Mouse (Mus musculus) myocyte (in vitro differentiated cells): ENCODE measurements around the gene Trpm1. TPM values are rescaled to one million over a fixed set of nuclear protein-coding genes. Genes with fewer than 3 reads are reported as not detected.

Source experiments
- H3K27me3 ChIP-seq: one replicate; pipeline ENCODE4 v1.6.1; 2011; ENCODE audit not compliant: control insufficient read depth, insufficient read depth, insufficient read length
- H3K36me3 ChIP-seq: one replicate; pipeline ENCODE4 v1.6.1; 2011; ENCODE audit not compliant: control insufficient read depth, insufficient read depth
- H3K4me2 ChIP-seq: one replicate; pipeline ENCODE4 v1.6.1; 2011; ENCODE audit warnings: low read depth, control low read depth
- H3K4me3 ChIP-seq: one replicate; pipeline ENCODE4 v1.5.1; 2011; ENCODE audit warnings: mild to moderate bottlenecking, control low read depth, moderate library complexity
- H3K79me2 ChIP-seq: one replicate; pipeline ENCODE4 v1.6.1; 2011; ENCODE audit not compliant: control insufficient read depth, insufficient read depth
- H3ac ChIP-seq: one replicate; pipeline ENCODE4 v1.6.1; 2011; ENCODE audit not compliant: control insufficient read depth, insufficient read length
- CEBPB ChIP-seq: IDR thresholded peaks from 2 replicates; pipeline ENCODE4 v1.6.1; 2011; ENCODE audit warnings: mild to moderate bottlenecking, moderate library complexity; ENCODE audit not compliant: poor library complexity, insufficient read depth, severe bottlenecking
- E2F4 ChIP-seq: IDR thresholded peaks from one replicate; pipeline ENCODE4 v1.6.1; 2011; ENCODE audit warnings: mild to moderate bottlenecking, control low read depth, moderate library complexity; ENCODE audit not compliant: insufficient read depth
- MAX ChIP-seq: IDR thresholded peaks from one replicate; pipeline ENCODE4 v1.6.1; 2011; ENCODE audit warnings: low read depth, mild to moderate bottlenecking, control low read depth
- MYOD1 ChIP-seq, 3 experiments: IDR thresholded peaks; one replicate each; pipeline ENCODE4 v1.6.1; 2011; ENCODE audit warnings: control low read depth in 2 of 3, low read depth in 2 of 3, mild to moderate bottlenecking in 2 of 3, moderate library complexity in 1 of 3; ENCODE audit not compliant: insufficient read length in 2 of 3, control insufficient read depth in 1 of 3
- MYOG ChIP-seq, 3 experiments: IDR thresholded peaks; one replicate each; pipeline ENCODE4 v1.6.1; 2011; ENCODE audit warnings: control low read depth in 2 of 3, low read depth in 2 of 3, mild to moderate bottlenecking in 2 of 3; ENCODE audit not compliant: insufficient read length in 2 of 3, control insufficient read depth in 1 of 3, insufficient read depth in 1 of 3
- POLR2A ChIP-seq: IDR thresholded peaks from one replicate; pipeline ENCODE4 v1.6.1; 2011; ENCODE audit warnings: low read depth, mild to moderate bottlenecking, control low read depth, moderate library complexity; ENCODE audit not compliant: insufficient read length
- POLR2AphosphoS2 ChIP-seq: IDR thresholded peaks from one replicate; pipeline ENCODE4 v1.6.1; 2011; ENCODE audit warnings: low read depth, control low read depth; ENCODE audit not compliant: insufficient read length
- REST ChIP-seq: IDR thresholded peaks from one replicate; pipeline ENCODE4 v1.6.1; 2011; ENCODE audit warnings: mild to moderate bottlenecking, control low read depth, moderate library complexity; ENCODE audit not compliant: insufficient read depth, insufficient read length
- SRF ChIP-seq: IDR thresholded peaks from one replicate; pipeline ENCODE4 v1.6.1; 2011; ENCODE audit warnings: low read depth; ENCODE audit not compliant: control insufficient read depth, insufficient read length
- TCF12 ChIP-seq: IDR thresholded peaks from one replicate; pipeline ENCODE4 v1.6.1; 2011; ENCODE audit warnings: mild to moderate bottlenecking, control low read depth; ENCODE audit not compliant: poor library complexity, insufficient read depth, severe bottlenecking
- TCF3 ChIP-seq: IDR thresholded peaks from one replicate; pipeline ENCODE4 v1.6.1; 2011; ENCODE audit warnings: low read depth, control low read depth; ENCODE audit not compliant: insufficient read length
- USF1 ChIP-seq: IDR thresholded peaks from one replicate; pipeline ENCODE4 v1.6.1; 2011; ENCODE audit warnings: low read depth, mild to moderate bottlenecking, control low read depth, moderate library complexity
- polyA plus RNA-seq: library from polyadenylated mRNA; unstranded; fragments of >200 nt; fragmentation: generic; extraction: Trizol; gene quantifications from one replicate; pipeline ENCODE4 v1.2.1, GENCODE M21; 2012; ENCODE audit warnings: missing spikeins

The Trpm1 gene
- polyA plus RNA-seq, 1 experiment: 0.17 TPM

DNA sequence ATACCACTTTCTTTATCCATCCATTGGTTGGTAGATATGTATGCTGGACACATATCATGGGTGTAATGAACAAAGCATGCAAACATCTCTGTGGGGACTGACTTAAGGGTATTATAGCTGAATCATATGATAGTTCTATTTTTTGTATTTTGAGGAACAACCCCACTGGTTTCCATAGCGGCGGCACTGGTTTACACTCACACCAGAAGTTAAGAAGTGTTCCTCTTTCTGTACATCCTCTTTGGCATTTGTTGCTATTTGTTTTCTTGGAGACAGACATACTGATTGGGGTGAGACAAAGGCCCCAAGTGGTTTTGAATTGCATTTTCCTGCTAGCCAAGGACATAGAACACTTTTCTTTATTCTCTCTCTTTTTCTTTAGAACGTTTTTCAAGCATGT, 125.9 kb downstream of the Trpm1 start:
- Histone ChIP-seq H3K27me3 (no peaks in the 10 kb centered on the region), H3K4me2 (no peak overlapping the region), H3K36me3 (no peaks in the 10 kb centered on the region), H3ac (no peak overlapping the region), H3K4me3 (no peak overlapping the region), H3K79me2 (no peaks in the 10 kb centered on the region)
- TF ChIP-seq MYOG (IDR thresholded peaks at IDR 0.05; ENCODE audit: control insufficient read depth in 1 of 3, insufficient read depth in 1 of 3, insufficient read length in 2 of 3, low read depth in 2 of 3) (no peak), POLR2A (no peak), E2F4 (no peak), USF1 (no peak), TCF12 (no peak), POLR2AphosphoS2 (no peak), CEBPB (no peak), MAX (no peak), SRF (no peak), TCF3 (no peak), MYOD1 (IDR thresholded peaks at IDR 0.05; ENCODE audit: control insufficient read depth in 1 of 3, insufficient read length in 2 of 3, low read depth in 2 of 3) (no peak), REST (no peak)

- no peak for TF ChIP-seq E2F4
- no peak for TF ChIP-seq MAX
- no peak for TF ChIP-seq SRF
- TF ChIP-seq TCF3: no peak
- TF ChIP-seq POLR2AphosphoS2: no peak
- TF ChIP-seq TCF12: no peak
- TF ChIP-seq REST: no peak
- no peak for TF ChIP-seq USF1
- H3K4me3 ChIP-seq: peak overlapping the region; percentile 72
- peak overlapping the region; percentile 59 for H3ac ChIP-seq
- peaks cover 12% of the 10 kb centered on the region for H3K79me2 ChIP-seq
- H3K27me3 ChIP-seq: no peaks in the 10 kb centered on the region
- peak overlapping the region; percentile 82 for H3K4me2 ChIP-seq
- H3K36me3 ChIP-seq: peaks cover 5% of the 10 kb centered on the region
Observed at GRCm38 (mm10) chr7:64286566-64286965, 132.9 kb downstream of the Trpm1 start.

GRCm38 (mm10) chr7:64287414-64288091, 133.9 kb downstream of the Trpm1 start, which contains the start of gene Mtmr10:
Gene Mtmr10, plus strand, starts transcription at chr7:64287653.
- TF ChIP-seq CEBPB: no peak
- peak; percentile 88 for TF ChIP-seq POLR2AphosphoS2
- no peak for TF ChIP-seq REST
- peak in 2 of 3 experiments; percentile 53 to 75 for TF ChIP-seq MYOG (IDR thresholded peaks at IDR 0.05; ENCODE audit: control insufficient read depth in 1 of 3, insufficient read depth in 1 of 3, insufficient read length in 2 of 3, low read depth in 2 of 3)
- TF ChIP-seq POLR2A: peak; percentile 80
- TF ChIP-seq MYOD1 (IDR thresholded peaks at IDR 0.05; ENCODE audit: control insufficient read depth in 1 of 3, insufficient read length in 2 of 3, low read depth in 2 of 3): peak in 1 of 3 experiments; percentile 63

GRCm38 (mm10) chr7:64289416-64289815, 135.8 kb downstream of the Trpm1 start:
- H3K4me2 ChIP-seq: peak overlapping the region; percentile 65

More at GRCm38 (mm10) chr7:64287414-64288091, 133.9 kb downstream of the Trpm1 start, which contains the start of gene Mtmr10:
- Histone ChIP-seq H3K4me2 (peak within 1 kb of the TSS; percentile 82), H3K27me3 (no peaks in the 10 kb centered on the region), H3K36me3 (peaks cover 9% of the 10 kb centered on the region), H3ac (peak within 1 kb of the TSS; percentile 59), H3K79me2 (peaks cover 20% of the 10 kb centered on the region), H3K4me3 (peak within 1 kb of the TSS; percentile 72)

More at GRCm38 (mm10) chr7:64289416-64289815, 135.8 kb downstream of the Trpm1 start:
- H3ac ChIP-seq: no peak overlapping the region
- H3K4me3 ChIP-seq: peak overlapping the region; percentile 72
- peaks cover 9% of the 10 kb centered on the region for H3K36me3 ChIP-seq
- TF ChIP-seq SRF: no peak
- TF ChIP-seq USF1: no peak
- TF ChIP-seq CEBPB: no peak
- no peak for TF ChIP-seq TCF12
- no peak for TF ChIP-seq MYOG (IDR thresholded peaks at IDR 0.05; ENCODE audit: control insufficient read depth in 1 of 3, insufficient read depth in 1 of 3, insufficient read length in 2 of 3, low read depth in 2 of 3)
- no peak for TF ChIP-seq POLR2AphosphoS2
- TF ChIP-seq TCF3: no peak
- TF ChIP-seq MYOD1 (IDR thresholded peaks at IDR 0.05; ENCODE audit: control insufficient read depth in 1 of 3, insufficient read length in 2 of 3, low read depth in 2 of 3): no peak
- no peak for TF ChIP-seq E2F4
- TF ChIP-seq REST: no peak
- no peak for TF ChIP-seq MAX
- H3K27me3 ChIP-seq: no peaks in the 10 kb centered on the region
- peaks cover 24% of the 10 kb centered on the region for H3K79me2 ChIP-seq
